Mouse (Mus musculus): ENCODE data around the gene Htra2.

DNA sequence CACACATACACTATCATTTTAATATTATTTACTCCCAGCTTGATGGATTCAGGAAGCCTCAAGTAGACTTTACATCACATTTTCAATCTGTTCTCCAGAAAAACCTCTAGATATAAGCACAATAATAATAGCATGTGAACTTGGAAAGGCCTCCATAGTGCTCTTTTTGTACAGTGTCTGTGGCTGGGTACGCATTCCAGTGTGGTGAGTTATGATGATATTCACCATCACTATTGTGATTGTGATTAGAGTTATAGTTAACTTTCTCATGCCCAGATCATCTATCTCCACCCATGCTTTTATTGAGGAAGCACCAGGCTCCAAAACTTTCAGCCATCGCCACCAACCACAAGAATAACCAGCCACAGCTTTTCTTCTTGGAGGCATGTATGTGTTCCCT, 31.3 kb downstream of the Htra2 start:
- TF ChIP-seq CTCF (IDR thresholded peaks at IDR 0.05; ENCODE audit: control insufficient read depth, insufficient read depth, insufficient read length) (no peak), MYOG (IDR thresholded peaks at IDR 0.05; ENCODE audit: control insufficient read depth, extremely low read depth, insufficient read length) (no peak)
